Mouse (Mus musculus) embryonic facial prominence, embryonic 11.5 days (tissue): ENCODE data around the gene Runx3. TPM values are rescaled to one million over a fixed set of nuclear protein-coding genes. Genes with fewer than 3 reads are reported as not detected.

Experiments
- ATAC-seq: fragments of 200-750 bp; cut with Nextera tagmentation; replicated peaks from 2 replicates; pipeline ENCODE4 v1.8.0; 2017; ENCODE audit warnings: low read depth; ENCODE audit not compliant: insufficient number of reproducible peaks, low FRiP score, low TSS enrichment
- DNase-seq: peaks from one replicate; pipeline ENCODE4 v3.0.0-alpha.2; 2015; ENCODE audit warnings: low spot score
- H3K27ac ChIP-seq: fragments of 300-500 bp; sonication (generic); replicated peaks from 2 replicates; pipeline ENCODE4 v1.5.1; 2014; ENCODE audit warnings: mild to moderate bottlenecking, low read depth, low read length, control low read depth
- H3K27me3 ChIP-seq: fragments of 300-500 bp; sonication (generic); 2 replicates; pipeline ENCODE4 v1.6.1; 2014; ENCODE audit warnings: mild to moderate bottlenecking, low read length, moderate library complexity, mixed read lengths; ENCODE audit not compliant: control insufficient read depth, insufficient read depth
- H3K36me3 ChIP-seq: fragments of 300-500 bp; sonication (generic); replicated peaks from 2 replicates; pipeline ENCODE4 v1.6.1; 2014; ENCODE audit warnings: low read depth, mild to moderate bottlenecking, low read length, moderate library complexity, mixed read lengths; ENCODE audit not compliant: control insufficient read depth, insufficient read depth
- H3K4me1 ChIP-seq: fragments of 300-500 bp; sonication (generic); 2 replicates; pipeline ENCODE4 v1.6.1; 2014; ENCODE audit warnings: low read length, mixed read lengths; ENCODE audit not compliant: control insufficient read depth, insufficient read depth
- H3K4me2 ChIP-seq: fragments of 300-500 bp; sonication (generic); 2 replicates; pipeline ENCODE4 v1.6.1; 2014; ENCODE audit warnings: low read depth, mild to moderate bottlenecking, control low read depth, low read length, moderate library complexity
- H3K4me3 ChIP-seq: fragments of 300-500 bp; sonication (generic); 2 replicates; pipeline ENCODE4 v1.5.1; 2014; ENCODE audit warnings: low read depth, low read length, control low read depth
- H3K9ac ChIP-seq: fragments of 300-500 bp; sonication (generic); replicated peaks from 2 replicates; pipeline ENCODE4 v1.6.1; 2014; ENCODE audit warnings: mild to moderate bottlenecking, control low read depth, low read length
- H3K9me3 ChIP-seq: fragments of 300-500 bp; sonication (generic); replicated peaks from 2 replicates; pipeline ENCODE4 v1.6.1; 2016; ENCODE audit warnings: mild to moderate bottlenecking, low read length, inconsistent platforms, mixed read lengths; ENCODE audit not compliant: control insufficient read depth
- WGBS: fragments of 180-500 bp; shearing (Covaris S2); extraction: QIAGEN DNeasy Blood & Tissue Kit; methylation state at CpG from one replicate; pipeline ENCODE4 v1.1.7; 2014; 5-methylcytosine and 5-hydroxymethylcytosine counted together
- polyA plus RNA-seq: library from polyadenylated mRNA; unstranded; fragments of >200 nt; fragmentation: Nextera tagmentation; extraction: Ambion mirVana; gene quantifications from 2 replicates; pipeline ENCODE4 v1.2.1, GENCODE M21; 2014

The Runx3 gene
- polyA plus RNA-seq, 1 experiment from 2014 or later: 0.48 TPM

DNA sequence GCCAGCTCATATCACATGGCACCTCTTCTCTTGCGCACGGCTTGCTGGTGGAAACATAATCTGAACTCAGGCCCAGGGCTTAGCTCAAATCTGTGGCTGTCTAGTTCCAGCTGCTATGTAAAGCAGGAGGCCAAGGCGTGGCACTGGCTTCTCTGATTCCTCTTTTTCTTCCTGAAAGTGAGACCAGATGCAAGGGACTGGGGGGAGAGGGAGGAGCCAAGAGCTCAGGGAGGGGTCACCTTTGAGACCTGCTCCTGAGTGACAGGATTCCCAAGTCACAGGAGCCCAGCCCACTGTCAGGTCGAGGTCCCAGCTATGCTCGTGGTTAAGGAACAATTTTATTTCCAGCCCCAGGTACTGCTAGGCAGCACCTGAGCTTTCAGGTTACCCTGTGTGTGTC is 4.1 kb upstream of the Runx3 start:
- H3K4me1 ChIP-seq: peaks cover 3% of the 10 kb centered on the region; the same call in 1 of the 2 replicates
- ATAC-seq: no peak

DNA sequence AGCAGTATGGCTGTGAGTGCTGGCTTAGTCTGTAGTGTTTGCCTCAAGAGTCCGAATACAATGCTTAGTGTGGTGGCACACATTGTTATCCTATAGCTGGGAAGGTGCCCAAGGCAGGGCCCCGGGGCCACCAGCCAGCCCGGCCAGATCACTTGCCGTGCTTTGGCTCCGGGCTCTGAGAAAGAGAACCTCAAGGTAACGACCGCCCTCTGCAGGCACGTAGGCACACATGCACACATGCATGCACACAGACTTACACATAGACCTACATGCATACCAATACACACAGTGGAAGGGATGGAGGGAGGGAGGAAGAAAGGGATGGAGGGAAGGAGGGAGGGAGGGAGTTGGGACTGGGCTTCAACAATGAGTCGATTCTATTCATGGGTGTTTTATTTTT is 2.6 kb upstream of the Runx3 start:
- no peak overlapping the region for H3K27ac ChIP-seq
- H3K4me2 ChIP-seq: no peak overlapping the region
- DNase-seq: no peak
- no peak overlapping the region for H3K4me3 ChIP-seq
- H3K4me1 ChIP-seq: peaks cover 3% of the 10 kb centered on the region; the same call in 1 of the 2 replicates
- H3K36me3 ChIP-seq: no peaks in the 10 kb centered on the region
- no peak overlapping the region for H3K9ac ChIP-seq
- ATAC-seq: no peak
- no peaks in the 10 kb centered on the region for H3K27me3 ChIP-seq
- no peaks in the 10 kb centered on the region for H3K9me3 ChIP-seq
- 96% methylated on average over 9 of the region's 9 CpGs for WGBS

More for the DNA sequence above, 4.1 kb upstream of the Runx3 start:
- peak; percentile 23 for DNase-seq
- no peak overlapping the region for H3K9ac ChIP-seq
- WGBS: 53% methylated on average over 5 of the region's 5 CpGs
- no peaks in the 10 kb centered on the region for H3K36me3 ChIP-seq
- H3K27ac ChIP-seq: no peak overlapping the region
- no peaks in the 10 kb centered on the region for H3K9me3 ChIP-seq
- no peak overlapping the region for H3K4me3 ChIP-seq
- no peak overlapping the region for H3K4me2 ChIP-seq
- H3K27me3 ChIP-seq: no peaks in the 10 kb centered on the region

DNA sequence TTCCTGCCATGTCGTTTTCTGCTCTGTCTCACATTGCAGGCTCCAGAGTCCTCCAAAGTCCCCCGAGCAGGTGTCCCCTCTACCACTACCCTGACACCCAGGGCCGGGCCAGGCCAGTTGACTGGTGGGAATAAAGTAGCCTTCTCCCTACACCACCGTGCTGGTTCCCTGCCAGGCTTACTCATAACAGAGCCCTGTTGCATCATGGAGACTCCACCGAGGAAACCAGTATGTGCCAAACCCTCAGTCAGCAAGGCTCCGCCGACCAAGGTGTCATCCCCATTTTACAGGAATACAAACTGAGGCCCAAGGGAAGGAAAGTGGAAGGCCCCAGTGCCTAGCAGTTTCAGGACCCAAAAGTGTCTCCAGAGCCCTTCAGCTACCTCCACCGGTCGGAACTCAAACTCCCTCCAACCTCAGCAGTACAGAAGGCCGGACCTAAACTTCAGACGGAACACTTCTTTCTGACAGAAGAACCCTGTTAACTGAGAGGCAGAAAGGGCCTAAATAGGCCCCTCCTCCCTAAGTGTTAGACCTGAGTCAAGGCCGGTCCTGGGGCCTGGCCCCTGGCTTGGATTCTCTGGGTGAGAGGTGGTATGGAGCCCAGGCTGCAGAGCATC is 1.5 kb upstream of the Runx3 start:
- 85% methylated on average over 12 of the region's 12 CpGs for WGBS
- H3K36me3 ChIP-seq: no peaks in the 10 kb centered on the region
- no peak overlapping the region for H3K4me3 ChIP-seq
- no peak for ATAC-seq
- H3K4me1 ChIP-seq: peaks cover 3% of the 10 kb centered on the region; the same call in 1 of the 2 replicates
- H3K9ac ChIP-seq: no peak overlapping the region
- no peak overlapping the region for H3K4me2 ChIP-seq
- H3K9me3 ChIP-seq: no peaks in the 10 kb centered on the region
- no peak for DNase-seq
- no peak overlapping the region for H3K27ac ChIP-seq
- H3K27me3 ChIP-seq: no peaks in the 10 kb centered on the region

DNA sequence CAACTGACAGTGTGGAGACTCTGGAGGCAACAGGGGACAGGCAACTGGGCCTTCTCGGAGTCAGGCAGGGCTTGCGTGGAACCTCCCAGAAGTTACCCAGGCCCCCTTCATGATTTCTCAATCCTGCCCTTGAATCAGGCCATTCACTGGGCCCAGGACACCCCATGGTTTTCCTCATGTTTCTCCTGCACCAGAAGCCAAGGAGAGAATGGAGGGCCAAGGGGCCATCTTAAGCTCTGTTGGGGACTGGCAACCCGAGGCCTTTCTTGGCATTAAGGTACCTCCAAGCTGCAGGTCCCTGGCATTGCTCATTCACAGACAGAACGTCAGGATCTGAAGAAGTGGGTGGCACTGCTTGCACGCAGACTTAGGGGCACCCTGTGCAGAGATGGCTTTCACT is 3.3 kb downstream of the Runx3 start:
- H3K4me3 ChIP-seq: no peak overlapping the region
- no peak overlapping the region for H3K9ac ChIP-seq
- WGBS: 70% methylated on average over 5 of the region's 5 CpGs
- no peaks in the 10 kb centered on the region for H3K36me3 ChIP-seq
- no peaks in the 10 kb centered on the region for H3K9me3 ChIP-seq
- no peak overlapping the region for H3K27ac ChIP-seq
- H3K4me2 ChIP-seq: no peak overlapping the region
- ATAC-seq: no peak
- H3K27me3 ChIP-seq: no peaks in the 10 kb centered on the region
- H3K4me1 ChIP-seq: peaks cover 3% of the 10 kb centered on the region; the same call in 1 of the 2 replicates
- DNase-seq: no peak

DNA sequence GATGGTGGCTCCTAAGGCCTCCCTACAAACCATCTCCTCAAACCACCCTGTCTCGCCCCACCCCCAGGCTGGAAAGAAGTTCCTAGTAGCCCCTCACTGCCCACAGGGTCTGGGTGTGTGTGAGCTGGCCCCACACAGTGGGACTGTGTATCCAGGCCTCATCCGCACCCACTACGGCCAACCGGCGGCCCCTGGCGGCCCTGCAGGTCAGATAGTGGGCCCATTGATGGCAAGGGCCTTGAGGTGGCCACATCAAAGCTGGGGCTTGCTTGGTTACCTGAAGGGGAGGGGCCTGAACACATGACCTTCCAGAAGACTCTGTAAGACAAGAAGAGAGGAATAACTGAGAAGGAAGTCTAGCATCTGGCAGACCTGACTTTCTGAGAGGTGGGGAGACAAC is 4.3 kb downstream of the Runx3 start:
- Histone ChIP-seq H3K4me3 (no peak overlapping the region), H3K9ac (no peak overlapping the region), H3K9me3 (no peaks in the 10 kb centered on the region), H3K27me3 (no peaks in the 10 kb centered on the region), H3K27ac (no peak overlapping the region), H3K4me1 (peaks cover 2% of the 10 kb centered on the region; the same call in 1 of the 2 replicates), H3K4me2 (no peak overlapping the region), H3K36me3 (no peaks in the 10 kb centered on the region)
- ATAC-seq: no peak
- DNase-seq: no peak
- WGBS: 91% methylated on average over 6 of the region's 6 CpGs

DNA sequence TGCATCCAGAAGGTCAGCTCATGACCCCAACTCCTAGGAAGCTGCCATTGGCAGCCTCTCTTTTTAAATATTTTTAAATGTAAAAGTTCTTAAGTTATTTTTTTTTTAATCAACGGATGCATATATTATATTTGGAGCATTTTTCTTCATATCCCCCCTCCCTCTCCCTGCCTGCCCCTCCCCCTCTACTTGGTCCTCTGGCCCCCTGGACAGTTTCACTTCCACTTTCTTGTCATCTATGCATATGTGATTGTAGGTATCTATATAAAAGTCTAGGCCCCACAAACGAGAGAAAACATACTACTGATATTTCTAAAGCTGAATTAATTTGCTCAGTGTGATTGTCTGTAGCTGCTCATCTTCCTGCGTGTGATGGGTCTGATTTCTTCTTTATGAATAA is 4.7 kb downstream of the Runx3 start:
- 87% methylated on average over 3 of the region's 3 CpGs for WGBS
- no peak overlapping the region for H3K27ac ChIP-seq
- H3K27me3 ChIP-seq: no peaks in the 10 kb centered on the region

DNA sequence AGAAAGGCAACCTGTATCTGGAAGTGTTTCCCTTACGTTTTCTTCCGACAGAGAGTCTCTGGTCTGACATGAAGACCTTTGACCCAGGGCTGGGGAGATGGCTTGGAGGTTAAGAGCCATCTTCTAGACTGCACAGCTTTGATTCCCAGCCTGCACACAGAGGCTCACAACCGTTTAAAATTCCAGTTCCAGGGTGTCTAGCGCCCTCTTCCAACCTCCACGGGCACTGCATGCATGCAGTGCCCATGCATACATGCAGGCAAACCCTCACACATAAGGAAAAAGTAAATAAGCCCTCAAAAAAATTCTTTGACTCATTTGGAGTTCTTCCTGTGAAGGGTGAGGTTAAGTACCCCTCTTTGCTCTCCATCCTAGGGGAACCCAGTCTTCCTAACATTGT is 5.9 kb downstream of the Runx3 start:
- H3K4me3 ChIP-seq: no peak overlapping the region
- ATAC-seq (no peak), DNase-seq (no peak)
- no peak overlapping the region for H3K27ac ChIP-seq
- no peaks in the 10 kb centered on the region for H3K4me1 ChIP-seq
- no peak overlapping the region for H3K4me2 ChIP-seq
- 56% methylated on average over 5 of the region's 5 CpGs for WGBS
- no peaks in the 10 kb centered on the region for H3K9me3 ChIP-seq
- no peaks in the 10 kb centered on the region for H3K36me3 ChIP-seq
- H3K27me3 ChIP-seq: no peaks in the 10 kb centered on the region
- H3K9ac ChIP-seq: no peak overlapping the region

More for the DNA sequence above, 4.7 kb downstream of the Runx3 start:
- Histone ChIP-seq H3K4me1 (no peaks in the 10 kb centered on the region), H3K36me3 (no peaks in the 10 kb centered on the region), H3K9me3 (no peaks in the 10 kb centered on the region), H3K4me3 (no peak overlapping the region), H3K4me2 (no peak overlapping the region), H3K9ac (no peak overlapping the region)
- ATAC-seq (no peak), DNase-seq (no peak)

DNA sequence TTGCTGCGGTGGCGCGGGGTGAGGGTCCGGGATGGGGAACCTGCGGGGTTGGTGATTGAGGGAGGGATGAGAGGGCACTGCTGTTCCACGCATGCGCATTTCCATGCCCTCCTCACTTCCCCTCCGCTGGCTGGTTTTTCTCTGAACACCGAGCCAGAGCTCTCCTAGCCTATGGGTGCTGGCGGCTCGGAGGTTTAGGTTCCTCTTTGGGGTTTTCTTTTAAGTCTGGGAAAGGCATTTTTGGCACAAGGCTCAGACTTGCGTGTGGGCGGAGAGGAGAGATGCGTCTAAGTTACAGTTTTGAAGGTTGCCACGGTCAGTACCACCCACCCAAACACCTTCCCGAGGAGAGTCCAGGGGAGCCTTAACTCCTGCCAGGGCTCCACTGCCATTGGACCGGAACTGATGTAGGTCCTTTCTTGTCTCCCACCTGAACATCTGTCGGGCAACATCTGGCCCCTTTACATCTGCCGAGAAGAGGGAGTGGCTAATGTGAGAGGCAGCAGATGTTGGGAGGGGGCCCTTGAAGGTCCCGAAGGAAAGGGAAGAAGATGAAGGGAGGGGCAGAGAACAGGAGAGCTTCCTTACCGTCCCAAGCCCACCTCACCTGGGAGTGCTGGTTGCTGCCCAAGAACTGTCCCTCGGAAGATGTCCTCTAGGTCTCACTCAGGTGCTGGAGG is 8.5 kb downstream of the Runx3 start:
- Histone ChIP-seq H3K9me3 (no peaks in the 10 kb centered on the region), H3K27ac (no peak overlapping the region), H3K9ac (peak overlapping the region; percentile 29), H3K36me3 (no peaks in the 10 kb centered on the region), H3K4me3 (peak overlapping the region; percentile 17; the same call in 1 of the 2 replicates), H3K4me2 (peak overlapping the region; percentile 32), H3K4me1 (no peaks in the 10 kb centered on the region), H3K27me3 (no peaks in the 10 kb centered on the region)
- DNase-seq (peak; percentile 61), ATAC-seq (no peak)
- WGBS: 19% methylated on average over 22 of the region's 22 CpGs
